Mouse (Mus musculus) forebrain, embryonic 12.5 days (tissue): ENCODE data around the gene Gm9780. TPM values are rescaled to one million over a fixed set of nuclear protein-coding genes. Genes with fewer than 3 reads are reported as not detected.
"Not testable (repeated sequence)": the region's sequence is repeated elsewhere in the genome, so short reads cannot be mapped to it uniquely, and the experiment has no call there.

ENCODE experiments used
- ATAC-seq: fragments of 200-750 bp; cut with Nextera tagmentation; 2 replicates; pipeline ENCODE4 v1.8.0; 2017; ENCODE audit warnings: moderate TSS enrichment; ENCODE audit not compliant: low FRiP score
- H3K27ac ChIP-seq: fragments of 300-500 bp; sonication (generic); 2 replicates; pipeline ENCODE4 v1.5.1; 2016; ENCODE audit warnings: mild to moderate bottlenecking
- H3K27me3 ChIP-seq: fragments of 300-500 bp; sonication (generic); 2 replicates; pipeline ENCODE4 v1.6.1; 2016; ENCODE audit warnings: mild to moderate bottlenecking
- H3K36me3 ChIP-seq: fragments of 300-500 bp; sonication (generic); replicated peaks from 2 replicates; pipeline ENCODE4 v1.6.1; 2016; ENCODE audit warnings: mild to moderate bottlenecking
- H3K4me1 ChIP-seq: fragments of 300-500 bp; sonication (generic); 2 replicates; pipeline ENCODE4 v1.6.1; 2016
- H3K4me2 ChIP-seq: fragments of 300-500 bp; sonication (generic); 2 replicates; pipeline ENCODE4 v1.6.1; 2016; ENCODE audit warnings: mild to moderate bottlenecking, moderate library complexity
- H3K4me3 ChIP-seq: fragments of 300-500 bp; sonication (generic); replicated peaks from 2 replicates; pipeline ENCODE4 v1.5.1; 2016; ENCODE audit warnings: mild to moderate bottlenecking
- H3K9ac ChIP-seq: fragments of 300-500 bp; sonication (generic); 2 replicates; pipeline ENCODE4 v1.6.1; 2016; ENCODE audit warnings: mild to moderate bottlenecking
- H3K9me3 ChIP-seq: fragments of 300-500 bp; sonication (generic); 2 replicates; pipeline ENCODE4 v1.6.1; 2016
- WGBS: fragments of 180-500 bp; shearing (Covaris S2); methylation state at CpG from one replicate; pipeline ENCODE4 v1.1.7; 2016; 5-methylcytosine and 5-hydroxymethylcytosine counted together
- polyA plus RNA-seq: library from polyadenylated mRNA; unstranded; fragments of >200 nt; fragmentation: Nextera tagmentation; extraction: Ambion mirVana; gene quantifications from 2 replicates; pipeline ENCODE4 v1.2.1, GENCODE M21; 2016

Gene Gm9780
- polyA plus RNA-seq: 1.3 and 2.6 TPM in 2 replicates

GRCm38 (mm10) chr14:26042611-26043010 lies at the start of gene Gm9780:
Gene Gm9780, minus strand, starts transcription at chr14:26042711.
- not testable (repeated sequence) for H3K4me3 ChIP-seq, H3K4me2 ChIP-seq, ATAC-seq

GRCm38 (mm10) chr14:26081997-26082396 lies 39.5 kb upstream of the Gm9780 start, which contains the start of gene Cphx3:
Gene Cphx3, plus strand, starts transcription at chr14:26082297.
- H3K27me3 ChIP-seq, H3K4me3 ChIP-seq, H3K27ac ChIP-seq, H3K9me3 ChIP-seq, H3K4me2 ChIP-seq, H3K36me3 ChIP-seq, H3K4me1 ChIP-seq, ATAC-seq, H3K9ac ChIP-seq: not testable (repeated sequence)
- no CpG with 5 or more reads among the region's 1 CpGs for WGBS

More at GRCm38 (mm10) chr14:26042611-26043010, at the start of gene Gm9780:
- not testable (repeated sequence) for H3K9ac ChIP-seq, H3K27ac ChIP-seq, H3K4me1 ChIP-seq, H3K36me3 ChIP-seq, H3K27me3 ChIP-seq, H3K9me3 ChIP-seq
- no CpG with 5 or more reads among the region's 26 CpGs for WGBS

GRCm38 (mm10) chr14:26081216-26081615 lies 38.7 kb upstream of the Gm9780 start, which contains the start of gene Cphx2:
Gene Cphx2, plus strand, starts transcription at chr14:26081516.
- not testable (repeated sequence) for ATAC-seq, H3K9me3 ChIP-seq, H3K36me3 ChIP-seq, H3K4me2 ChIP-seq, H3K27ac ChIP-seq, H3K27me3 ChIP-seq, H3K4me3 ChIP-seq, H3K9ac ChIP-seq, H3K4me1 ChIP-seq
- WGBS: no CpG with 5 or more reads among the region's 6 CpGs

- not testable (repeated sequence) for H3K27ac ChIP-seq, H3K9ac ChIP-seq, H3K9me3 ChIP-seq, H3K27me3 ChIP-seq, H3K4me3 ChIP-seq, H3K4me1 ChIP-seq, H3K36me3 ChIP-seq, H3K4me2 ChIP-seq, ATAC-seq
- WGBS: no CpG with 5 or more reads among the region's 5 CpGs
Observed at GRCm38 (mm10) chr14:26076620-26077390, 34.3 kb upstream of the Gm9780 start.

- H3K4me3 ChIP-seq, H3K9ac ChIP-seq, H3K27ac ChIP-seq, H3K27me3 ChIP-seq, H3K4me1 ChIP-seq, H3K9me3 ChIP-seq, H3K36me3 ChIP-seq, H3K4me2 ChIP-seq: not testable (repeated sequence)
- peak; percentile 36; the same call in 1 of the 2 replicates for ATAC-seq
- WGBS: no CpG with 5 or more reads among the region's 10 CpGs
Observed at GRCm38 (mm10) chr14:26067325-26067633, 24.8 kb upstream of the Gm9780 start, which contains the start of gene Tmem254c. Gene Tmem254c, minus strand, starts transcription at chr14:26067355.

GRCm38 (mm10) chr14:26066574-26067324 lies 24.2 kb upstream of the Gm9780 start:
- H3K4me2 ChIP-seq, H3K9ac ChIP-seq, H3K36me3 ChIP-seq, H3K9me3 ChIP-seq, H3K27me3 ChIP-seq, H3K27ac ChIP-seq, H3K4me3 ChIP-seq, H3K4me1 ChIP-seq: not testable (repeated sequence)
- peak; percentile 79 for ATAC-seq
- no CpG with 5 or more reads among the region's 44 CpGs for WGBS

GRCm38 (mm10) chr14:26059362-26059761 lies 16.9 kb upstream of the Gm9780 start:
- H3K9ac ChIP-seq, H3K4me3 ChIP-seq, H3K27me3 ChIP-seq, H3K4me2 ChIP-seq, H3K9me3 ChIP-seq, H3K27ac ChIP-seq, H3K4me1 ChIP-seq, ATAC-seq, H3K36me3 ChIP-seq: not testable (repeated sequence)
- WGBS: no CpG with 5 or more reads among the region's 6 CpGs

GRCm38 (mm10) chr14:26058184-26058583 lies 15.7 kb upstream of the Gm9780 start:
- H3K27ac ChIP-seq, H3K9me3 ChIP-seq, H3K4me1 ChIP-seq, H3K36me3 ChIP-seq, ATAC-seq, H3K4me3 ChIP-seq, H3K4me2 ChIP-seq, H3K9ac ChIP-seq, H3K27me3 ChIP-seq: not testable (repeated sequence)
- WGBS: no CpG with 5 or more reads among the region's 3 CpGs

- ATAC-seq, H3K27me3 ChIP-seq, H3K27ac ChIP-seq, H3K36me3 ChIP-seq, H3K4me3 ChIP-seq, H3K9ac ChIP-seq, H3K9me3 ChIP-seq, H3K4me2 ChIP-seq, H3K4me1 ChIP-seq: not testable (repeated sequence)
- no CpG with 5 or more reads among the region's 9 CpGs for WGBS
Observed at GRCm38 (mm10) chr14:26048767-26049166, 6.3 kb upstream of the Gm9780 start.

GRCm38 (mm10) chr14:26047026-26047425 lies 4.5 kb upstream of the Gm9780 start:
- H3K9me3 ChIP-seq, H3K4me1 ChIP-seq, H3K27me3 ChIP-seq, H3K4me2 ChIP-seq, H3K27ac ChIP-seq, H3K9ac ChIP-seq, ATAC-seq, H3K4me3 ChIP-seq, H3K36me3 ChIP-seq: not testable (repeated sequence)
- no CpG with 5 or more reads among the region's 8 CpGs for WGBS

- not testable (repeated sequence) for H3K4me2 ChIP-seq, H3K27ac ChIP-seq, H3K36me3 ChIP-seq, H3K4me3 ChIP-seq, H3K9me3 ChIP-seq, H3K27me3 ChIP-seq, H3K9ac ChIP-seq, H3K4me1 ChIP-seq, ATAC-seq
- WGBS: no CpG with 5 or more reads among the region's 5 CpGs
Observed at GRCm38 (mm10) chr14:26045007-26045406, 2.5 kb upstream of the Gm9780 start.

GRCm38 (mm10) chr14:26035439-26035838 lies 7.1 kb downstream of the Gm9780 start:
- H3K4me3 ChIP-seq, H3K9ac ChIP-seq, H3K4me1 ChIP-seq, H3K27ac ChIP-seq, ATAC-seq, H3K36me3 ChIP-seq, H3K4me2 ChIP-seq, H3K9me3 ChIP-seq, H3K27me3 ChIP-seq: not testable (repeated sequence)
- no CpG with 5 or more reads among the region's 6 CpGs for WGBS

GRCm38 (mm10) chr14:26034364-26034763 lies 8.1 kb downstream of the Gm9780 start:
- not testable (repeated sequence) for H3K4me1 ChIP-seq, H3K27me3 ChIP-seq, H3K27ac ChIP-seq, ATAC-seq, H3K9ac ChIP-seq, H3K36me3 ChIP-seq, H3K4me2 ChIP-seq, H3K4me3 ChIP-seq, H3K9me3 ChIP-seq
- WGBS: no CpG with 5 or more reads among the region's 3 CpGs
